Mouse (Mus musculus): Measurements from ENCODE around the gene Foxp1. TPM values are rescaled to one million over a fixed set of nuclear protein-coding genes. Genes with fewer than 3 reads are reported as not detected.

Gene Foxp1
- total RNA-seq, 2 experiments from 2014 or later: 39.0 to 40.6 TPM

DNA sequence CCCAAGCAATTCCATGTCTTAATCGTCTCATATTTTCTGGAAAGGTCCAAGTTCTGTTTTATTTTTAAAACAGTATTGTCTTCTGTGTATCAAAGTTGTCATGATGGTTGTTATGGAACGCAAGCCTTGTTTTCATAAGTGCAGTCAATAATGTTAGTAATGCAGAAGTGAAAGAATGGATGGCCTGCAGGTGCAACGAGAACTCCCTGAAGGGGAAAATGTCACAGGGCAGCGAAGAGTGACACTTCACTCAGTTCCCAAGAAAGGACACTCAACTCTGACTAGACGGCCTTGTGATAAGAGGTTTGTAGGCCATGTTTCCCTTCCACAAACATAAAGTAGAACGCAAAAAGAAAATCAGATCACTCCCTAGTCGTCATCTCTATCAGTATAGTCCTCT lies 469.4 kb downstream of the Foxp1 start:
- no peak for DNase-seq

DNA sequence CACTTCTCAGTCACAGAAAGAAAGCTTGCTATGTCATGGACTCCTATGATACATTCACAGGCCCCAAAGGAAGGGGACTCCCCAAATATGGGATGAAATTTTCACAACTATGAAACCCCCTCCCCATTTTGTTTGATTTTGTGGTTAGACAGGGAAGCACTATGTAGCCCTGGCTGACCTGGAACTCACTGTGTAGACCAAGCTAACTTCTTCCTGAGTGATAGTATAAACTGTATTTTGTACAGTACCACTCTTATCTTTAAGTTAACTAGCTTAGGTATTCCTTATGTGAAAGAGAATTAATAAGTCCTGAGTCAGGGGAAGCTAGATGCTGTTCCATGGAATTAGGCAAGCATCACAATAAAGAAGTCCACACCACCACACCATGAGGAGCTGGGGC lies 470.8 kb downstream of the Foxp1 start:
- DNase-seq: no peak

DNA sequence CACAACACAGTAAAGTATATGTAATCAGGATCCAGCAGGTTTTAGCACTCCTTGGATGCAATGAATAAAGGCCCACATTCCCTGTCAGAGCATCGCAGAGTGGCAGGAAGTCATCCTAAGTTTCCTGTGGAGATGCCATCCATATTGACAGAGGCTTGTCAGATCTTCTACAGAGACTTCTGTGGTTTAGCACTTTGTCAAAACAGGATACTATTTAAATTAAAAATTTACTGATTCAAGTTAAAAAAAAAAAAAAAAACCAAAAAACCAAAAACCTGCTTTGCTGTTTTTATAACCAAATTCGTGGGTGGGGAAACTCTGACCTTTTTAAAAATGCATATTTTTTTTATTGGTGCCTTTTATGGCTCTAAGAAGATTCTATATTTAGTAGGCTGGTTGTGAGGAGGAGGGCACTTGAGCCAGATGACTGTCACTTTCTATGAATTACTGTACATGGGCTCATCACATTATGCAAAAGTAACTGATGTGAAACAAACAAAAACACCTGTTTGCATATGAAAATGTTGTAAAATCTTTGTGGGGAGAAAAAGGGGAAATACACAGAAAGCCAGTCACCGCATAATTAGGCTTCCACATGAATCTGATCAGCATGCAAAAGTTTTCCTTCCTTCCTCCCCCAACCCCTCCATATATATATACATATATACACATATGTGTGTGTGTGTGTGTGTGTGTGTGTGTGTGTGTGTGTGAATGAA lies 472.1 kb downstream of the Foxp1 start:
- no peak for DNase-seq

DNA sequence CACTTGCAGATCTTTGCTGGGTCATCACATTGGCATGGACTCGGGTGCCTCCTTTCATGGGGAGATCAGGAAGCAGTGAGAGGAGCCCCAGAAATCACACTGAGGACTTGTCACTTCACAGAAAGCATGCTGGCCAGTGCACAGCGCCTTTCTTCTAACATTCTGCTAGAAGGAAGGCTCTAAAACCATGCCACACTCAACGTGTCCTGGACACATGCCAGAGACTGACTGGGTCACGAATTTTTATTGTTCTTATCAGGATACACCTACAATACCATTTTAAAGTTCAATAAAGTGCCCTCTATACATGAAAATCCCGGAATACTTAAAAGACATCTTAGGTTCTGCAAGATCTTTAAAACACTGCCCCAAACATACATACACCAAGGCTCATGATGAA lies 475.2 kb downstream of the Foxp1 start:
- DNase-seq: no peak

DNA sequence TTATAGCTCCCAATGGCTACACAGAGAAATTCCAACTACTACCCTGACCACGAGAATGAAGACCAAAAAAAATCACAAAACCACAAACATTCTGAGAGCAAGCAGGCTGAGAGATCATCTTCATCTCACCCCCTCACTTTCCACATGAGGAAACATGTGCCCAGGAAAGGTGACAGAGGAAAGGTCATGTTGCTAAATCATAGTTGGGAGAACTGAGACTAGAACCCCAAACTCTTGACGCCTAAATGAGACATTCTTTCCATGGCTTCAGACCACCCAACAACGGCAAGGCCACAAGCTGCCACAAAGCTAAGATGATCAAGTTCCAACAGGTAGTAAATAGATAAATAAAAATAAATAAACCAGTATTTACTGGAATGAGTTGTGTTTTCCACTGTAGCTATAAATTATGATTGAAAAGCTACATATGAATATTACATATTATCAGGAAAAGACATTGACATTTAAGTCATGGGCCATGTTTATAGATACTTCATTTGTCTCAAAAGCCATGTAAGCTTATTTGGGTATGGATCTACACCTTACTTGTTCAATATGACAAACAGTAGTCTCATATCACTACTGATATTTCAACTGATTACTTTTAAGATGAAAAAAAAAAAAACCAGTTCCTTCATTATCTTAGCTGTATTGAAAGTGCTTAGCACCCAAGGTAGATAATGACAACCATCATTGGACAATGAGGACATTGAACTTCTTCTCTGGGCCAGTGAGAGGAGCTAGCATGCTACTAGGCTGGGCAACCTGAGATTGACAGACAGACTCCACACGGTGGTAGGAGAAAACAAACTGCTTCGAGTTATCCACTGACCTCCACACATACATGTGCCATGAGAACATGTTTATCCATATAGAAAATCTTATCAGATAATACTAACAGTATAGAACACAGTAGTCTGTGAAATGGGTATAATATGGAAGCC lies 476.4 kb downstream of the Foxp1 start:
- no peak for DNase-seq

DNA sequence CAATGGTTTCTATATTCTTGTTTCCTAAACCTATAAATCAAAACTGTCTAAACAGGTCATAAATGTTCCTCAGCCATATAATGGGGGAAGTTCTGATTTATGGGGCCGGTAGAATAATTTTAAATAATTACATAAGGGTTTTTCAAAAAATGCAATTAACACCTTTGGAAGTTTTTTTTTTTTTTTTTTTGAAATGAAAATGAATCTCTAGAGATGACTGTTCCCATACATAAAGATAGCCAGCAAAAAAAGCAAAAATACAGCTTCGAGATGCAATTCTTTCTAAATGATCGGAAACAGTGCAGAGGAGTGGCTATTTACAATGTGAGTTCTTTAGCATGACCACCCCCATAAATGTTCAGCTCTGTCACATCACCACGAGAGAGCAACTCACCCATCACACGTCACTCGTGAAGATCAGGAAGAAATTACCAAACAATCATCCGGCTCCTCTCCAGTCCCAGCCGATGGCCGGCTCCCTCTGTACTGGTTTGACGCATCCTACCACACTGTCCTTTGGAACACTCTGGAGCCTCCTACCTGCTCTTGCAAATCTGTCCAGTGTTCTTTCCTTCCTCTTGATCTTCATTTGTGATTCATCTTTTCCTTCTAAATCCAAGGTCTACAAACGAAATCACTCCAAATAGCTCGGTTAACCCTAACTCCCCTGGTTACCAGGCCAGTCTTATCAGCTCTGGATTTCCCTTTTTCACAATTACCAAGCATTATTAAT lies 478.4 kb downstream of the Foxp1 start:
- no peak for DNase-seq

DNA sequence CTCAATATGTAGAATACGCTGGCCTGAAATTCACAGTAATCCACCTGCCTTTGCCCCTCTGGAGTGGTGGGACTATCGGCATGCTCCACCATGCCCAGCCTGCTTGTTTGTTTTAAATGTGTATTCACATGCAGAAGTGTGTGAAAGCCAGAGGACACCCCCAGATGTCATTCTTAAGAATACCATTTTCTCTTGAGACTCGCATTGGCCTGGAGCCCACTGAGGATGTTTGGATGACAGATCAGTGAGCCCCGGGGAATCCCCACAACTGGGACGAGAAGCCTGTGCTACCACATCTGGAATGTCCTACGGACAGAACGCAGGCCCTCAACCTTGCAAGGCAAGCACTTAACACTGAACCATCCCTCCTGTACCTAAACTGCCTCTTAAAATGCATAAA lies 479.3 kb downstream of the Foxp1 start:
- DNase-seq: peak; percentile 10 to 23

DNA sequence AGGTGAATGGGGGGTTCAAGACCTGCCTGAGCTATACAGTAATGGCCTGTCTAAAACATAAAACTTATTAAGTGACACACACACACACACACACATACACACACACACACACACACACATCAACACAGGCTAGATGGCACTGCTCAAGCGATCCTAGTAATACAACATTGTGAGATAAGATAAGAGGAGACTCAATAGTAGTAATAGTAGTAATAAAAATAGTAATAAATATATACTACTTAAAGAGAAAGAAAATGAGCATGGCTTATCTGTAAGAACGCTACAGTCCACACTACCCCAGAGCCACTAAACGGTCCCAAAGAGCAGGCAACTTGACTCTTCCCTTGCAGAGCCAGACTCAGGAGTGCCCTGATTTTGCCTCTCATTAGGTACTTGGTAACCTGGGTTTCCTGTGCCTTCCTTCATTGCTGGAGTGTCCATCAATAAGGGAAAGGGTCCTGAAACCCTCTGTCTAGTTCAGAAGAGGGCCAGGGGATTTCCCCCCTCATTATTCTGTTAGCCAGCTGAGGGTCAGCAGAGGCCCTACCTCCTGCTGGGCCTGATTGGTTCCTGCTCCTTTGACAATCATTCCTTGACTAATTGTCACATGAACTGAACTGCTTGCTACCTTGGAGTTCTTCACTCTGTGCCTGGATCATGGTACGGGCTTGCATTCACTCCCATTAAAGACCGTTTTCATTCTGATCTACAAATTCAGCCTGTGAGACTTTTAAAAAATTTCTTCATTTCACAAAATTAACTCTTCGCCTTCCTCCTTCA lies 480.2 kb downstream of the Foxp1 start:
- DNase-seq: no peak

DNA sequence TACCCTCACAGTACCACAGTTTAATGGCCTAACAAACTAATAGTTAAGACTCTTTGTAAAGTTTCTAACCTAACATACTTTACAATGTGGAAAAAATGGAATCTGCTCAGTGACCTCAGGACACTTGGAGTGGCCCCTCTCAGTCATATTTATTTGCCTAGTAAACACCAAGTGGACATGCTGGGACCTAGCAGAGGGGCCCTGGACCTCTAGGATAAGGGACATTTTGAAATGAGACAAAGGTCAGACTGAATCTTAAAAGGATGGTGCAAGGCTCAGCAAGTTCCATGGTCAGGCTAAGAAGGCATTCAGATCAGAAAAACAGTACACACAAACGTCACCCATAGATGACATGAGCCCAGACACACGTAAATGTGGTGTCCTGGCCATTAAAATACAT lies 483.5 kb downstream of the Foxp1 start:
- DNase-seq: no peak

DNA sequence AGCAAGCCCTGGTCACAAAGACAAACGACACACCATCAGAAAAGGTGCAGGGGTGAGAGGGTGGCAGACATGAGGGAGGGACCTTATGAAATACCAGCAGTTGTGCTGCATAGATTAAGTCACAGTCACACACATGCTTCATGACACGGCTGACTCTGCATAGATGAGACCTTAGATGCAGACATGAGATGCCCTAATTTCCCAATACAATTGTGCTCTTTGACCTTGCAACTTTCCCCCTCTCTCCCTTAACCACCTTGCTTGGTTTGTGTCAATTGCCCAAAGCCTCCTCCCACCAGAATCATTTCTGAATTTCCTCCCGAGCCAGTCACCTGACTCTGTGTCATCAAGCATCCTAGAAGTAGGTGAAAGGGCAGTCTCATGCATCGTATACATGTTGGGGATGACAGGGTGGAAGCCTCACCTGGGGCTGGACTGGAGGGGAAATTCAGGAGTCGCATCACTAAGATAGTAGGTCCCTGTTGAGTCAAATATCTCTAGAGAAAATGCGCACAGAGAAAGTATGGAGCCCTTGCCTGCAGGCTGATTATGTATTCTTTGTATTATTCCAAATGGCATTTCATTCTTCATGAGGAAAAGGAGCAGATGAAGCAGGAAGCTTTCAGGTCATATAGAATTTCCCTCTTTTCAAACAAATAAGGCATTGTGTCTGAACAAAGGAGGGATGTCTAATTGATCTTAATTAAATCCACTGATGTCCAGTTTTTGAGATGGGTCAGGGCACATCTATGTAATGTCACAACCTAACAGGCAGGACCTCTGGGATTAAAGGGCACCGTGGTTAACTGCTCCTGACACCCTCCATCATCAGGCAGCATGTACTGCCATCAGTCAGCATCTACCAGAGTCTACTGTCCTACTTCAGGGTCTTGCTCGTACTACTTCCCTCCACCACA lies 486.8 kb downstream of the Foxp1 start:
- DNase-seq: no peak

DNA sequence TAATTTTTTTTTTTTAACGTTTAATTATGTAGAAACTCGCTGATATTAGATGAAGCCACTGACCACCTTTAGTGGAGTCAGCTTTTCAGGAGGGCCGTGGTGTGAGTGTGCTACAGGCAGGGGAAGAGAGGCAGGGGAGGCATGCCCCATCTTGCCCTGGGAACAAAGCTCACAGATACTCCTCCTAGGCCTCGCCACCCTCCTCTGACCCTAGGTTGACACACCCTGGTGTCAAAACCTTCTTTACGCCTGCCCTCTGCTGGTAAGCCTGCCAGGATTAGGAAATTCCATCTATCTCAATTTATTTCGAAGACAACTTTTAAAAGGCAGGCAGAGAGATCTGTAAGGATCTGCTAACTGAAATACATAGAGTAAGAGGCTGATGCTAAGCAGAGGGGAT lies 489.5 kb downstream of the Foxp1 start:
- DNase-seq: peak in 1 of 2 experiments; percentile 5

DNA sequence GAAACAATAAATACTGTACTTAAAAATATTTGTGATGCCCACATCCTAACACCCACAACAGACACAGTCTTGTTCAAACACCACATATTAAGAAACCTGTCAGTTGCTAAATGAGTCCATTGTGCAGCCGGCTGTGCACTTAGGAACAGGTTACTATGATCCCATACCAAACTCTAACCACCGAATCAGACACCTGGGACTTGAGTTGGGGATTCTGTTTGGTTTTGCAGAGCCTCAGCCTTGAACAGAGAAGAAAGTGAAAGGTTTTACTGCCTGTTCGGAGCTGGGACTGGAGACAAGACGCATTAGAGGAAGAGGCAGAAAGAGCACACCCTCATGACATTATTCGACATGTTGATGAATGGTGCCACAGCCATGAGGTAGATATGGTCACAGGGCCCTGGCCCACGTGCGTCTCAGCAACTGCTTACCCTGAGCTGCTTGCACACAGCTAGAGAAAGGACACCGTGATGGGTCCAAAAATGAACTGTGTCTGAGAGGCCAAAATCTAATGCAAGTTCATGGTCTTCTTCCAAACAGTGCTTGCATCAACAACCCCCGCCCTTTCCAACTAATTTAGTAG lies 491.1 kb downstream of the Foxp1 start:
- peak in 1 of 2 experiments; percentile 5 for DNase-seq

DNA sequence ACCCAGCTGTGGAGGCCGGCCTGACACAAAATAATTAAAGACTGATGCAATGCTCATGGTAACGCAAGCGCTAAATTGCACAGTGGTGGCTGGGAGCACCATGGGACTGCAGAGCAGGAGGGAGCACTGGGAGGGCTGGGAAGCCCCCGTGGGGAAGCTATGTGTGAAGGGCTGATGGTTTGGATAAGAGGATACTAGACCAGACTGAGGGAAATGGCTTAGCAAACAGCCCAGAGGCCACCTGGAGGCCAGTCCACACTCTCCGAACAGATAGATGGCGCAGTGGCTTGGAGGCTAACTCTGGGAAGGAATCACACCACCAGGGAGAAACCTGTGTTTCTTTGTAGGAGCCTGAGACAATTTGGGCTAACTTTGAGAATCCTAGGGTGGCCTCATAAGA lies 492.3 kb downstream of the Foxp1 start:
- DNase-seq: no peak

DNA sequence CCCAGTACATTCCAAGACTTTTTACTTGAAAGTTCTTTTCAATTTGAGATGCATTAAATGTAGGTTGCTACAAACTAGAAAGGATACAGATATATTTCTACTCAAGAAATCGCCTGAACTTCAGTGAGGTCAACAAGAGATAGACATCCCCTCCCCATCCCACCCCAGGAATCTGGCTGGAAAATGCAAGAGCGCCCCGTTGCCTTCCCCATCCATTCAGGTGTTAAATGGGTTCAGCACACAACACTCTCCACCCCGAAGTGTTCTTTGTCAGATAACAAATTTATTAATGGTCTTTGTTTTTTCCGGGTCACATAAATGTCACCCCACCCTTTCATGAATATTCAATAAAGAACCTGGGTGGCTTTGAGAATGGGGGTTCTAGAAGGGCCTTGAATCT lies 493.1 kb downstream of the Foxp1 start:
- DNase-seq: no peak

DNA sequence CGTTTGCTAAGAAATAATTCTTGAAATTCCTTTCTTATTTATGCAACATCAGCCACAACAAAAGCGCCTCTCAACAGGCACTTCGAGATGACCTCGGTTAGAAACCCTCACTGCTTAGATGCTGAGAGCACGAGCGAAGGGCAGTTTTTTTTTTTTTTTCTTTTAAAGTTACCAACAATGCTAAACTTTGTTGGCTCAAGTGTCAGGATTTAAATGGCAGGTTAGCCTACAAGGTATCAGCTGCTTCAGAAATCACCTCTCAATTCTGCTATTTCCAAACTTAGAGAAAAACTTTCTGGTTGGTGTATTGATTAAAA lies 493.6 kb downstream of the Foxp1 start:
- DNase-seq: no peak

DNA sequence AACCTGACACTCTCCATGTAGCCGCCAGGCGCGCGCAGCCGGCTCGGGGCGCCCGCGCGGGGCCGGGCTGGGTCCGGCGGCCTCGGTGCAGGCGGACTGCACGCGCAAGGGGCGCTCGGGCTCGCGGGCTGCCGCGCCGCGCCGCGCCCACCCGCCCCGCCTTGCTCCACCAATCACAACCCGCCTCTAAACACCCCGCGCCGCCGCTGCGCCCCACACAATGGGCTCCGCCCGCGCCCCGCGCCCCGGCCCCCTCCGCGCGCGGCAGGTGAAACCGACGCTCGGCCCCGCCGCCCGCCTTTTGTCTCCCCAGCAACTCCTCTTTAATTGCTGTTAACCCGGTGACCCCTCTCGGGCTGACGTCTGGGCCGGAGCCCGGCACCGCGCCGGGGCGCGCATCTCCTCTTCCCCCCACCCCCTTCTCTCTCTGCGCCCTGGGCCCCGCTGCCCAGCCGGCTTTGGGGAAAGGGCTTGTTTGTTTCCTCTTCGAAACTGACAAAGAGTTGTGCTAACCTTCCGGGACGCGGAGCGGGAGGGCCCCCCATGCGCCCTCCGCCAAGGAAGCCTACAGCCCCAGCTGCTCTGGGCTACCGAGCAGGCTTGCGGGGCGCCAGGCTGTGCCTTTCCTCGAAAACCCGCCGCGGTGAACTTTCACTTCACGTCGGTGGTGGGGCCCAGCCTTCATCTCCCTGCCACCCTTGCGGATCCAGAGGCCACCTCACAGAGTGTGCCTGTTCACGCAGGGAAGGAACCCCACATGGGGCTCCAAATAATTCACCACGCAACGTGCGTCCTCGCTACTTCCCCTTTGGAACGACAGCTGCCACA lies 494.1 kb downstream of the Foxp1 start:
- peak; percentile 68 to 80 for DNase-seq

DNA sequence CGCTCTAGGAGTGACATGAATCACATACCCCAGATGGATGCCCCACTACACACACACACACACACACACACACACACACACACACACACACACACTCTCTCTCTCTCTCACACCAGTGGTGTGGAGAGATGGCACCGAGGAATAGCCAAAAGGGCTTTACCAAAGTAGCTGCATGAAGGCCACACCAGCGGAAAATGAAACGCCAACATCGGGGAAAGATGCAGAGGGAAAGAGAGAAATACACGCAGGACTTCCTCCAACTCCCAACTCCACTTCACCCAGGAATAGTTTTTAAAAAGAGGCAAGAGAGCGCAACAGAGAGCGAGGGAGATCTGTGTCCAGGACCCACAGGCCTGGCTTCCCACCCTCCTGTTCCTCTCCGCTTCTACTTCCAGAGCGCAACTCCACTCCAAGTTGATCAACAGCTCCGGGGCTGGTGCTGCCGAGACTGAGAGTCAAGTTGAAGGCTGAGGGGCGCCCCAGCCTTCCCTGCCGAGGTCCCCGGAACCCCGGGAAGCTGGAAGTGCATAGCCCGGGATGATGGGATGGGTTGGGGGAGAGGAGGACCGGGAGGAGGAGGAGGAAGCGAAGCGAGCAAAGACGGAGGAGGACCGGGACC lies 494.9 kb downstream of the Foxp1 start:
- no peak for DNase-seq

DNA sequence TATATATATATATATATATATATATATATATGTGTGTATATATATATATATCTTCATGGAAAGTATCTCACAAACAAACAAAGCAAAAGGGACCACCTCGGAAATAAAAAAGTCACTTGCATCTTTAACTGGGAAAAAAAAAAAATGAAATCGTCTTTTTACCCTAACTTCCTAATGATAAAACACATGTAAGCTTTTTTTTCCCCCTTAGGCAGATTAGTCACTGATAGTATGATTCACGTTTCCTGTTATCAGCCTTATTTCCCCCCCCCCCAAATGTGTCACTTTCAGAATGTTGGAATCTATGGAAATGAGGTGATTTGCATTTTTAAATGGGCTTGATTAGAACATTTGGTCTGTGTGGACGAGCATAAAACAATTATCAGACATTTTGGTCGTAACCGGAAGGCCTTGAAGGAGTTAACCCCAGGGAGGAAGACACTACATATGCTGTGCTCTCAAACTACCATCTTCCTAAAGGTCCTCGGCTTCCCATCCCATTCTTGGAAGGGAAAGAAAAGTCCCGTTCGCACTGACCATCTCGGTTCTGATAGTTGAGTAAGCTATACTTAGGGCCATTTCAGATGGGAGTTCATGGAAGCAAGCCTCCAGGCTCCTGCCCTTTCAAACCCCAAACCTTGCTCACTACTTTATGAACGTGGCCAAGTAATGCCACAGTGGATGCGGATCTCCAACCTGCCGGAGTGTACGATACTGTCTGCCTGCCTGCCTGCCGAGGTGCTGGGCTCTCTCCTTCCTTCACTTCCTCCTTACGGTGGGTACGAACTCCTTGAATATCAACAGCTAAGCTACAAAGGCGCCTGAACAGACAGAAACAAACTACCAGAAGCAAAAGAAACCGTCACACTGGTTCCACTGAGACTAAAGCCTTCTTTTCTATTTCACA lies 495.6 kb downstream of the Foxp1 start:
- peak in 1 of 2 experiments; percentile 4 for DNase-seq

All from adrenal gland, postnatal 36 days (tissue).